Mouse (Mus musculus) left cerebral cortex, adult 2 months (tissue): ENCODE measurements around the gene Gpr15. TPM values are rescaled to one million over a fixed set of nuclear protein-coding genes. Genes with fewer than 3 reads are reported as not detected.

Experiments
- DNase-seq, 2 experiments: peaks; one replicate each; pipeline ENCODE4 v3.0.0; 2021 to 2022; ENCODE audit warnings: low spot score in 2 of 2, mixed read lengths in 1 of 2; ENCODE audit errors: extremely low spot score in 1 of 2
- H3K27ac ChIP-seq: fragments of 200-600 bp; 2 replicates; pipeline ENCODE4 v1.8.1; 2022
- H3K4me3 ChIP-seq: fragments of 200-600 bp; 2 replicates; pipeline ENCODE4 v1.8.1; 2022
- CTCF ChIP-seq: fragments of 200-600 bp; IDR thresholded peaks from 2 replicates; pipeline ENCODE4 v1.8.1; 2022; ENCODE audit warnings: antibody characterized with exemption, mild to moderate bottlenecking, moderate library complexity
- intact Hi-C: fragments of 180-260 bp; cut with DNase I; formaldehyde crosslinking; loops from one replicate; pipeline ENCODE4 v1.15.1; 2025
- microRNA-seq, 2 experiments: library from miRNA; unstranded; fragments of <30 nt; microRNA quantifications; one replicate each; pipeline ENCODE4 v1.2.0; 2021
- total RNA-seq, 2 experiments: library from RNA; stranded (reverse); gene quantifications; 2 replicates each; pipeline ENCODE4 v1.2.3; 2021

The Gpr15 gene
- total RNA-seq, 2 experiments from 2014 or later, result not detected

DNA sequence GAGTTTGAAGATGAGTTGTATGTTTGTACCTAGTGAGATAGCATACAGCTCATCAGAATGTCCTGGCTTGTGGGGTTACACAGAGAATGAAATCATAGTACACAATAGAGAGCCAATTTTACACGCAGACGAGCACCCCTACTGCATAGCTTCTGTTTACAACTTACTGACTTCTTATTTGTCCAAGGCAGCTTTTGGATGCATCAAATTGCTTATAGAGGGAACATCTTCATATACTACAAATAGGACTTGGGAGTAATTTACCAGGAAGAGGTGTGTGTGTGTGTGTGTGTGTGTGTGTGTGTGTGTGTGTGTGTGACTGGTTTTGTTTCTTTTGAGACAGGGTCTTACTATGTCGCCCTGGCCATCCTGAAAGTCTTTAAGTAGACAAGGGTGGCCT, 50.3 kb downstream of the Gpr15 start:
- Histone ChIP-seq H3K27ac (no peak overlapping the region), H3K4me3 (no peak overlapping the region)
- DNase-seq, result peak in 1 of 2 experiments; percentile 3
- intact Hi-C loops, result no loop called here
- no peak for TF ChIP-seq CTCF

Small RNA genes within 50 kb of the gene (microRNA-seq; reads per million reads assigned to microRNA genes)
- gene Gm27564, result 0 reads per million in 2 experiments

Other genes with a start within 250 kb of the Gpr15 start
- gene St3gal6, start 194.8 kb downstream of the Gpr15 start, total RNA-seq, result 10 to 100 TPM; 21.2 to 22.6 TPM
- not detected for gene Gm813, start 102.1 kb downstream of the Gpr15 start, total RNA-seq
- not detected for gene E330017A01Rik, start 80.3 kb downstream of the Gpr15 start, total RNA-seq
- 10 to 100 TPM; 35.5 to 37.5 TPM for gene Cpox, start 48.8 kb downstream of the Gpr15 start, total RNA-seq
- gene Cldnd1, start 8.8 kb upstream of the Gpr15 start, total RNA-seq, result 10 to 100 TPM; 95.5 to 97.5 TPM
- not detected for gene Olfr172, start 44.1 kb upstream of the Gpr15 start, total RNA-seq
- gene Olfr173, start 81.2 kb upstream of the Gpr15 start, total RNA-seq, result not detected
- gene Olfr175-ps1, start 107.7 kb upstream of the Gpr15 start, total RNA-seq, result not detected
- not detected for gene Olfr177, start 155.7 kb upstream of the Gpr15 start, total RNA-seq
- not detected for gene Olfr178, start 173.0 kb upstream of the Gpr15 start, total RNA-seq
- not detected for gene Olfr181, start 209.7 kb upstream of the Gpr15 start, total RNA-seq
- gene Olfr180, start 210.3 kb upstream of the Gpr15 start, total RNA-seq, result not detected